Mouse (Mus musculus) telencephalon, adult 2 months (tissue): Measurements from ENCODE around the gene Lamp5.

Experiments used
- DNase-seq: peaks from one replicate; pipeline ENCODE4 v3.0.0-alpha.2; 2011; ENCODE audit warnings: low read depth, low spot score

Lamp5 gene

DNA sequence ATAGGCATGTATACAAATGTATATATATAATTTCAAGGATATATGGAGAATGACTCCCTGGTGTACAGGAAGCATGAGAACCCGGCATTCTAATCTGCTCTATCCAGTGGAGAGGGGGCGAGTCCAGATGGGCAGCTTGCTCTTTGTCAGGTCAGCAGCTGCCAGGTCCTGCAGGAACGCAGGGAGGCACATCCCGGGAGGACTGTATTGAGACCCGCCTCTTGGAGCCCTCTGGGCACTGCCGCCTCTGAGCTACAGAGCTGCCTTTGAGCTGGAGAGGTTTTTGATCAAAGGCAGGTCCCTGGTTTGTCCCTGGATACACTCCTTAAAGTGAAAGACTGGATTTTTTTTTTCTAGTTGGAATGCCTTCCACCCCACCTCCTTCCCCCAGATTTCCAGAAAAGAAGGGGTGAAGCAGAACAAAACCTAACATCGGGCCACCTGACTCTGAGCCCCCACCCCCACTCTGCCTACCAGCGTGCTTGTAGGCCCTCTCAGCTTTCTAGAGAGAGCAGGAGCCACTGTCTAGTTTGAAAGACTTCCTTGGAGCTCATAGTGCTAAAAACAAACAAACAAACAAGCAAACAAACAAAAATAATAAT lies at the start of gene Lamp5:
Gene Lamp5 (plus strand): TSS at position 552 of the 602 bp plus-strand sequence.
- DNase-seq: no peak

DNA sequence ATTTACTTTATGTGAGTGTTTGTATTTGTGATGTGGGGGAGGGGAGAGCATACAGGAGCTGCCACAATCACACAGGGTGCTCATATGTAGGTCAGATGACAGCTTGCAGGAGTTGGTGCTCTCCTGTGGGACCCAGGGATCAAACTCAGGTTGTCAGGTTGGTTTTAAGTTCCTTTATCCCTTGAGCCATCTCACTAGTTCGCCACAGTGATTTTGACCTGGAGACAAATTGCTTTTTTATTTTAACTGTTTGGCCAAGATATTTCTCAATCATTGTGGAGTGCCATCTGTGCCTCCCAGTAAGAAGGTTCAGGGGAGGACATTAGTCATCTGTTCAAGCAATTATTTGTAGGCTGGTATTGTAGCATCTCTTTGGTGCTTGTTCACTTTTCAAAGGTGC lies 48.2 kb upstream of the Lamp5 start:
- DNase-seq: no peak

DNA sequence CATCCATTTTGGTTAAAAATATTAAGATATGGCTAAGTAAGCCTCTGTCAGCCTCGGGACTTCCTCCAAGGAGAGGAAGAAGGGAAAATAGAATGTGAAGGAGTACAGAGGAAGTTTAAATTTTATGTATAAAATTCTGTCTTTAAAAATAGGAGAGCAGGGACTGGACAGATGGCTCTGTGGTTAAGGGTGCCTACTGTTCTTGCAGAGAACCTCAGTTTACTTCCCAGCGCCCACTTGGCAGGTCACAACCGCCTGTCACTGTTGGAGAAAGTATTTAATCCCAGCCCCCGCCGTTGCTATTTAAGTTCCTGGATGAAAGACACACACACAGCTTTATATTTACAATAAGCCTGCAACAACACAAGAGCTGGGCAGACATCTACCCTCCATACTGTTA lies 45.8 kb upstream of the Lamp5 start:
- no peak for DNase-seq

DNA sequence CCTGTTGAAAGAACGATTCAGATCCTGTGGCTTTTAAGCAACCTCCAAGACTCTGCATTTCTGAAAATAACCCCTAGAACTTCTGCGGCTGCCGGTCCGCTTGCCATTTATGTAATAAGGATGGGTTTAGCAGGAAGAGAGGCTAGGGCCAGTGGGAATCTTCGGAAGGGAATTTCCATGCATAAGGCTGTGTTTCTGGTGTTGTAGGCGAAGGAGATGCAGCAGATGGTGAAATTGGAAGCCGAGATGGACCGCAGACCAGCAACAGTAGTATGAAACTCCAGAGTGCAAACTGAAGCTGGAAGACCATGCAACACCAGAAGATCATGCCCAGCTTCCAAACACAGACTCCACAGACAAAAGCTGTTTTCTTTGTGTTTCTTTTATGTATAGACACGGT lies 39.3 kb upstream of the Lamp5 start:
- DNase-seq: peak; percentile 64

DNA sequence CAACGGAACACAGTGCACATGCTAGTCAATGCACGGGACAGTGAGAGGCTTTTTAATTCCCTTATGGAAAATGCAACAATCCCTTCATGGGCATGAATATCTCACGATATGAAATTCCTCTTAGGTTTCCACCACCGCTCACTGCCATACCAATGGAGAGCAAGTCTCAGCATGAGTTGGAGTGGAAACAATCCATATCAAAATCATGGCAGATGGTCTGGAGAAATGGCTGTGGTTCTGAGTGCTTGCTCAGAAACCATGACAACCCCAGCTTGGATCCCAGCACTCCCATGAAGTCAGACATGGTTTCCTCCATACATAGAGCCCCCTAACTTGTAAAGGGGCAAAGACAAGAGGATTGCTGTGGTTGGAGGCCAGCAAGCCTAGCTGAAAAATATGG lies 3.6 kb upstream of the Lamp5 start:
- no peak for DNase-seq

DNA sequence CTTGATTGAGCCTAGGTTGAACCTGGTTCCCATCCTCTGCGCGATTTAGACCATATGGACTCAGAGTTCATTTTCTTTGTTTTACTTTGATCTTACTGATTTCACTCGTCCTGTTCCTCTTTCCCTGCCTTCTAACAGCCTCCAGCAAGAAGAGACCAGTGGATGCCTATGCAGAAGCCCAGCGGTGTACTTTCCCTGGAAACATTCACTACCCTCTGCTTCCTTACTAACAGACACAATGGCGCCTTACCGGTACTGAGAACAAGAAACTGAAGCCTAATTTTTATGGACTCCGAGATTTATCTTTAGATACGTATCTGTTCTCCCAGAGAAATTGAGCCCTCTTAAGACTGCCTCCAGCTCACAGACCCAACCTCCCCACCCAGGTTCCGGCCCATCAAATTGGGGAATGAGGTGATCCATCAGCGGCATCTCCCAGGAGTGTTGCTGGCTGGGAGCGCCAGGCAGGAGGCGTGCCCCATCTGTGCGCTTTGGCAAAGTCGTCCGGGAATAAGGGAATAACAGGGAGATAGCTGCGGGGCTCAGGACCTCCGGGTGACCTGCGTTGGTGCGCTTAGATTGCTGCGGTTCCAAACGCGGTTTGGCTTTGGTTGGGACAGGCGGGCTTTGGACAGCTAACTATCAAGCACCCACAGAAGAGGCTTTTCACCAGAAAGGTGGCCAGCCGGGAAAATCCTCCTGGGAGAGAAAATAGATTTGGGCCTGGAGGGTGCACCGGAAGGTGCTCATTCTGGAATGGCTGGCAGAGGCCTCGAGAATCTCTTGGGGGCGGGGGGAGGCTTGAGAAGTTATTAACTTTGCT lies 1.0 kb upstream of the Lamp5 start:
- no peak for DNase-seq

DNA sequence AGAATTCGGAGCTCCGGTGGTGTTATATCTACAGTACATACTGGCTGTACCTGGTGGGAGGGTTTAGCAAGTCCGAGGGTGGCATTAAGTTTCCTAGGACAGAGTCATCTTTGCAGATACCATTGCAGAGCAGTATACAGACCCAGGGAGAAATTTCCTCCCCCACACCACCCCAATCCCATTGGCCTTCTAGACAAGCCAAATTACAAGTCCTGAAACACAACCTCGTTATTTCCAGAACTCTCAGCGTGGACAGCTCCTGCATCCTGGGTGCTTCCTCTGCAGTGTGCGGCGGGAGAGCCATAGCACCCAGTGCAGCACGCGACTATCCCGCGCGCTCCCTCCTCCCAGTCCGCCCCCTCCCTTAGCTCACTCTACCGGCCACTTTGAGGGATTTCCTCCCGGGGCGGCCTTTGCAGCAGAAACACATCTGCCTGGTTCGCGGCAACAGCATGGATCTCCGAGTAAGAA lies 5.9 kb downstream of the Lamp5 start:
- peak; percentile 54 for DNase-seq

DNA sequence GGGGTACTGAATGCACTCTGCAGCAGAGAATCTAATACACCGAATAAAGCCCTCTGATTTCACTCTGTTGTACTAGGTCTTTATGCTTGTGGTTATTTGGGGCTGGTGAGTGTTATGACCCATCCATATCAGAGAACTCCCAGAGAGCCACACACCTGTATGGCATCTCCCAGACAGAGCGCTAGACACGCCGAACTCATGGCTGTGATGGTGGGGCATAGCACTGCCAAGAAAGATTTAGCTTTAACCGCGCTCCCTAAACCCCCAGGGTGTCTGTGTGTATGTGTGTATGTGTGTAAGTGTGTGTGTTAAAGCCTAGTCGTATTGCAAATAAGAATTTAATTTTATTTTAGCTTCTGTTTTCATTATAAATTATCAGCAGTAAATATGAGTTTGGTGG lies 6.4 kb downstream of the Lamp5 start:
- no peak for DNase-seq

DNA sequence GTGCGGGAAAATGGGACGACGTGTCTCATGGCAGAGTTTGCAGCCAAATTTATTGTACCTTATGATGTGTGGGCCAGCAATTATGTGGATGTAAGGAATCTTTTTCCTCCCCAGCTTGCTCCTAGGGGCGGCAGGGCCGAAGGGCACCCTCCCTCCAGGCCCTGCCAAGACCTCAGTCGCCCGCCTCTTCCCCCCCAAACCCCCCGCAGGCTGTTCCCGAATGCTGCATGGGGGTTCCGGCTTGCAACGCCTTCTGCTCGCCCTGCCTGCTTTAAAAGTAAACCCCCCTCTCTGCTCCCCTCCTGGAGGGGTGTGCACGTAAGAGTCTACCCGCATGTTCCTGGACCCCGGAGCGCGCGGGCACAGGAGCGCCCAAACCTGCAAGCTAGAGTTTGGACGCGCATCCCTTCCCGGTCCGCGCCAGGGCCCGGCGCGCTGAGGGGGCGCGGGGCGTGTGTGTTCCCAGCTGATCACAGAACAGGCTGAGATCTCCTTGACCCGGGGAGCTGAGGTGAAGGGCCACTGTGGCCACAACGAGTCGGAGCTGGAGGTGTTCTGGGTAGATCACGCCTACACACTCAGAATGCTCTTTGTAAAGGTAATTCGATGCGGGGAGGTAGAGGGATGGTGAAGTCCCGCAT lies 7.1 kb downstream of the Lamp5 start:
- no peak for DNase-seq

DNA sequence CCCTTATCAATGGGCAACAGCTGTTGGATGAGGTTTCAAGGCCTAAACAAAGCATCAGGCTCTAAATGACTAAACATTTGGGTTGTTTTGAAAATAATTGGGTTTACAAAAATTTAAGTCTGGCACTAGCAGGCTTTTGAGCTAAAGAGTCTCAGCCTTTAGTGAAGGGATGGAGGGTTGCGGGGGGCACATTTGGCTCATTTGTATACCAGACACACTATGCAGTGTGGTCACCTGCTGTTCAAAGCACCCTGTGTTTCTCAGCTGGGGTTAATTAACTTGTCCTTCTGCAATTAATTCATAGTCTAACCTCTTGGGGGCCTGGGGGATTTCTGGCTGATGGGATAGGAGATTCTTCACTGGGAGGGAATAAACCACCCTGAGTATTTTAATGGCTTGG lies 12.3 kb downstream of the Lamp5 start:
- DNase-seq: no peak

DNA sequence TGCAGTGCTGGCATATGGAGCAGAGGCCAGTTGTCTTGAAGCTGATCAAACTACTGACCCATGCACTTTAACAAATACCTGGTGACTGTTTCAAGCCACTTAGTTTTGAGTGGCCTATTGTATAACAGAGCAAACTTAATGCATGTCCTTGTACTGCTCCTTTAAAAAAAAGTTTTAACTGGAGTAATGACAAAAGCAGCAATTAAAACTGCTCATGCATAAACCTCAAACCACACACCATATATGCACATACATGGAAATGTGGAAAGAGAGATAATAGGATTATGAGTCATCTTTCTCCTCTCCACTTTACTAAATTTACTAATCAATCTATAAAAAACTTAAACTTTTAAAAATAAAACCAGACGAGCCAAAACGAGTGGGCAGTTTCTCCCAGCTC lies 43.9 kb downstream of the Lamp5 start:
- DNase-seq: no peak

DNA sequence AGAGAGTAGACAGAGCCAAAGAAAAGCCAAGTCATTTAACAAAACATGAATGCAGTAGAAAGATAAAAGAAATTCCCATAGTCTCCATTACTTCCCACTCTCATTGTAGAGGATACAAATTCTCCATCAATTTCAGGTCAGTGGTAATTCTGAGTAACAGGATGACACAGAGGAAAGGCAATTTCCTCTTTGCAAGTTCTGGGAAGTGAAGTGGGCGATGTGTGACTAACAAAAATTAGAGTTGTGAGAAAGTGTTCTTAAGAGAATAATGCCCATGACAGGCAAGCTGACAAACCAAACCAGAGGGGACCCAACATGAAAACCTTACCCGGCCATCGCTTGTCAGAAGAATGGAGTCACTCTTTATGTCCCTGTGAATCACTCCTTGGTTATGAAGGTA lies 45.1 kb downstream of the Lamp5 start:
- no peak for DNase-seq

DNA sequence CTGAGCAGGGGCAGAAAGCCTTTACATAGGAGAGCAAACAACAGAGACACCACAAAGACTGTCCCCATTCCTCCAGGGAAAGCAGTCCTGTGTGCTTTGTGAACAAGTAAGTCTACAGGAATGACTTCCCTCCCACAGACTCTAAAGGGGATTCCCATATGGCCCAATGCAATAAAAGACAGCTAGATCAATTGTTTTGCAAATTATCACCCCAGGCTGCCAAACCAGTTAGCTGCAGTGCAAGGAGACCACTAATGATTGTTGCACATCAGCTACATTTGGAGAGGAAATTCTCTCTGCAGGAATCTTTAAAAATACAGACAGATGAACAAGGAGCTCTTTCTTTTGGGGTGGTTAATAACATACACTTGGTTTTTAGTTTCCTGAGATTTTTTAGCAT lies 55.6 kb downstream of the Lamp5 start:
- no peak for DNase-seq

DNA sequence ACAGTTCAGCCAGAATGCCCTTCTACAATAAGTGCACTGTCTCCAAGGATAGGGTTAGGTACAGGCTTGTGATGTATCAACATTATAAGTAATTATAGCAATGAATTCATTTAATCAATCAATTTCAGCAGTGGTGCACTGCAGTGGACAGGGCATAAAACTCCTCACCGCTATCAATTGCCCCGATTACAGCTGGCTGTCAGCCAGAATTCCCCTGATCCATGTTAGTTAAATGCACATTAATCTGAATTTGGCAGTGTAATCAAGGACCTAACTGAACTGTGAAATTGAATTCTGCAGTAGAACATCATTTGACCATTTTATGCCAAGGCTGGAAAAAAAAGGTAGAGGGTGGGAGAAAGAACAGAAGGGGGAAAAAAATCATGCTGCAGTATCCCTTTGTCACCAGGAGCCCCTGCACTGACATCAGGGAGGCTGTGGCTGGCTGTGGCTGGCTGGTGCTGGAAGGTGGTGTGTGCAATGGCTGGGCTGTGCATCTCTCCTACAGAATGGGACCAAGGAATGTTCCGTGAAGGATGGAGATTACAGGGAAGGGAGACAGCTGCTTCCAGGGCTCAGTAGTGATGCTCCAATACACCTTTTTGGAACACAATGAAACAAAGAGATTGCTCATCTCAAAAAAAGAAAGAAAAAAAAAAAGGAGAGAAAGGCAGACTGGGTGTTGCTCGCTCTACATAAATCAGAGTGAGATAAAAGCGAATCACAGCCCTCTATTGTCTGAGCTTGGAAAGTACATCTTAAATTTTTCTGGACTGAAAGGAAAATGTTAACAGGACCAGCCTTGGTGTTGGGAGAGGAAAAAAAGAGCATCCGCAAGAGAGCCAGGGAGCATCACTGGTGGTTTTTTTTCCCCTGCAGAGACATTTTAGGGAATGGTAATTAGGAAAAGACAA lies 56.3 kb downstream of the Lamp5 start:
- peak; percentile 76 for DNase-seq

DNA sequence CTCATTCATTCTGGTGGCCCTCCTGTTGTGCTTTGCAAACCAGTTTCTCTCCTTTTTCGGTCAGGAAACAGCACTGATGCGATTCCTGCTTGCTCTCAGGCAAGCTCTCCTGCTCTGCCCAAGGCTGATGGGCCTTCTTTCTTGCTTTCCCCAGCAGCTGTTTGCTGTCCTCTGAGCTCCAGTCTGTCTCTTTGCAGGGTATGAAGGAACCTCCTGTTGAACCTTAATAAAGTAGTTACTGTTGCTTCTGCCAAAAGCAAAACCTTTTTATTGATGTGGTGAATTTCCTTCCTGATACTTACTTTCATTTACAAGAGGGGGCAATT lies 57.0 kb downstream of the Lamp5 start:
- DNase-seq: no peak

DNA sequence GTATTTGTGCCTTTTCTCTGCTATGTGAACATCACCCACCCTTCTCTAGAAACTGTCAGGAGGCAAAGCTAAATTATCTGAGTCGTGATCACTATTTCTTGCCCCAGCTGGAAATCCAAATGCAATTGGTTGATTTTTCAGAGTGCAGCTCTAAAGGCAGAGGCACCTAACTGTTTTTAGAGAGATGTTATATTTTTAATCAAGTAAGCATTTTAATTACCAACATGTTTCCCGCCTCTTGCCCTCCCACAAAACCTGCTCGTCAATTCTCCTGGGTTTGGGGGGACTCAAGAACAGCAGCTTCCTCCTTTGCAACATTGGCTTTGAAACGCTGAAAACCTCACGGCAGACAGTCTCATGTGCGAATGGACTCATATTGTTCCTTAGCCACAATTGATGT lies 61.3 kb downstream of the Lamp5 start:
- peak; percentile 67 for DNase-seq

DNA sequence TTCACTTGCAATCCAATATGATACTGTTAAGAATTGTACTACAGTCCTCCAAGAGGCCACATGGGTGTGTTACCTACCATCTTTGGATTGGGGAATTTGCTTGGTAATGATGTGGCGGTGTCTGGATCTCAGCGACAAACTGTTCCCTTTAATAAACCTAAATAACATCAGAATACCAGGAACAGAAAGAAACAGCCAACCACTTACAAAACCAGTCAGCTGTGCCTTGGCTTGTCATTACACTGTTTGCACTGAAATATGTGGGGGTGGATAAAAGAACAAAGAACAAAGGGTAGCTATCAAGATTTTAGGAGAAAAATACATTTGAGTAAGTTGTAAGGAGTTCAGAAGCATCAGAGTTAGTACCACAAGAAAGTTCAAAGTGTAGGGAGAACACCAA lies 66.0 kb downstream of the Lamp5 start:
- no peak for DNase-seq
